Comparison of ENCODE assay signal across 28 mouse cellular contexts in the genomic region with DNA sequence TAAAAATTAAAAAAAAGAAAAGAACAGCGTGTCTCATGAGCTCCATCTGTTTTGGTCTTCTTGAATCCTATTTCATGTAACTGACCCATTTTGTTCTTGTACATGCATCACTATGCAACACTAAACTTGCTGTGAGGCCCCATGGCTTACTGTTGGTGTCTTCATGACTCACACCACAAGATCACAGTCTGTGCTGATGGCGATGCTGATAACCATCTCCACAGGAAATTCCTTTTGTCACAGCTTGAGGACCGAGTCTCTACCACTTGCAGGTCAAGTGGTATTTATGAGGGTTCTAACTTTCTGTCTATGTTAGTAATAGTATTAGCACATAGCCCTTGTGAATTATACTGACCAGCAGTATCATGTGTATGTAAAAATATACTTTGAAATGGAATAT.
"Had no signal": no experiment of that assay in that cellular context is flagged by ENCODE, and none has a peak within 500 bp of the region (broad histone marks: within the 10 kb centered on the region; RNA-seq: fewer than 3 reads in every experiment).

No protein-coding gene starts in this region.

- H3K9me3 ChIP-seq: embryonic facial prominence, embryonic 10.5 days; embryonic facial prominence, embryonic 12.5 days; embryonic facial prominence, embryonic 13.5 days; embryonic facial prominence, embryonic 15.5 days; forebrain, embryonic 10.5 days; forebrain, embryonic 12.5 days; forebrain, embryonic 13.5 days; forebrain, embryonic 15.5 days had no signal

- ATAC-seq: forebrain, embryonic 13.5 days; forebrain, embryonic 14.5 days; forebrain, embryonic 15.5 days; forebrain, embryonic 16.5 days; forebrain, postnatal 0 days had no signal

- H3K27me3 ChIP-seq: embryonic facial prominence, embryonic 12.5 days; embryonic facial prominence, embryonic 13.5 days; embryonic facial prominence, embryonic 15.5 days; forebrain, embryonic 12.5 days; forebrain, embryonic 13.5 days; forebrain, embryonic 15.5 days had no signal

- H3K9ac ChIP-seq: embryonic facial prominence, embryonic 12.5 days; embryonic facial prominence, embryonic 13.5 days; embryonic facial prominence, embryonic 15.5 days; forebrain, embryonic 12.5 days; forebrain, embryonic 13.5 days; forebrain, embryonic 15.5 days; forebrain, postnatal 0 days had no signal

- DNase-seq: cerebellum, adult 8-10 months; cerebellum, adult 9-10 months; cerebellum, adult 9-11 months; cerebellum, postnatal 10 days; cerebellum, postnatal 14 days; cerebellum, postnatal 25 days; cerebellum, postnatal 36 days; embryo, embryonic 11 days; forebrain, postnatal 0 days; gastrocnemius, adult 2 months; gastrocnemius, postnatal 10 days; gastrocnemius, postnatal 14 days; gastrocnemius, postnatal 25 days; gastrocnemius, postnatal 36 days; heart, adult 11 months; heart, adult 18-20 months; heart, adult 2 months had no signal

- H3K4me3 ChIP-seq: embryonic facial prominence, embryonic 10.5 days; embryonic facial prominence, embryonic 12.5 days; embryonic facial prominence, embryonic 13.5 days; embryonic facial prominence, embryonic 15.5 days; erythroblast, embryonic 14.5 days; forebrain, embryonic 10.5 days; forebrain, embryonic 12.5 days; forebrain, embryonic 13.5 days; forebrain, embryonic 15.5 days; gastrocnemius, adult 2 months; heart, adult 2 months had no signal

- H3K36me3 ChIP-seq: embryonic facial prominence, embryonic 10.5 days; embryonic facial prominence, embryonic 12.5 days; embryonic facial prominence, embryonic 13.5 days; embryonic facial prominence, embryonic 15.5 days; forebrain, embryonic 10.5 days; forebrain, embryonic 12.5 days; forebrain, embryonic 15.5 days had no signal

- H3K4me1 ChIP-seq: embryonic facial prominence, embryonic 10.5 days; embryonic facial prominence, embryonic 12.5 days; embryonic facial prominence, embryonic 13.5 days; embryonic facial prominence, embryonic 15.5 days; forebrain, embryonic 10.5 days; forebrain, embryonic 12.5 days; forebrain, embryonic 13.5 days; forebrain, embryonic 15.5 days had no signal

- H3K4me2 ChIP-seq: embryonic facial prominence, embryonic 12.5 days; embryonic facial prominence, embryonic 13.5 days; embryonic facial prominence, embryonic 15.5 days; forebrain, embryonic 12.5 days; forebrain, embryonic 13.5 days; forebrain, embryonic 15.5 days had no signal

- H3K27ac ChIP-seq: embryonic facial prominence, embryonic 10.5 days; embryonic facial prominence, embryonic 12.5 days; embryonic facial prominence, embryonic 13.5 days; embryonic facial prominence, embryonic 15.5 days; forebrain, embryonic 10.5 days; forebrain, embryonic 12.5 days; forebrain, embryonic 13.5 days; forebrain, embryonic 15.5 days; gastrocnemius, adult 2 months; heart, adult 2 months had no signal
